10 mouse cellular contexts compared by ENCODE assay signal in genomic region chr15:85221115-85221854, GRCm38 (mm10). TPM values are rescaled to one million over a fixed set of nuclear protein-coding genes. Genes with fewer than 3 reads are reported as not detected.
DNase-seq lines count a peak whose midpoint lies in the region; ATAC-seq and TF ChIP-seq lines count a peak whose summit lies in the region.
"Had no signal": no experiment of that assay in that cellular context is flagged by ENCODE, and none has a peak within 500 bp of the region (broad histone marks: within the 10 kb centered on the region; RNA-seq: fewer than 3 reads in every experiment).

No protein-coding gene starts in this region.

- no peak overlapping the region for H3K4me2 ChIP-seq in heart, embryonic 11.5 days
- H3K4me2 ChIP-seq in embryonic facial prominence, embryonic 15.5 days (replicated peaks) = no peak overlapping the region
- H3K4me2 ChIP-seq in forebrain, embryonic 13.5 days = no peak overlapping the region

- no peaks in the 10 kb centered on the region; the same call in 1 of the 2 replicates for H3K9me3 ChIP-seq in heart, embryonic 11.5 days (replicated peaks; ENCODE audit: control insufficient read depth, low read length)
- no peaks in the 10 kb centered on the region for H3K9me3 ChIP-seq in embryonic facial prominence, embryonic 15.5 days (replicated peaks)
- peaks cover 2% of the 10 kb centered on the region; the same call in 1 of the 2 replicates for H3K9me3 ChIP-seq in forebrain, embryonic 13.5 days (replicated peaks)

- H3K27ac ChIP-seq in heart, embryonic 11.5 days (ENCODE audit: low read depth, low read length) = 0 out of 2 replicates have a peak overlapping the region, but pooled peaks have one; percentile 12
- H3K27ac ChIP-seq in embryonic facial prominence, embryonic 15.5 days (replicated peaks) = peak overlapping the region; percentile 58
- H3K27ac ChIP-seq in forebrain, embryonic 13.5 days = no peak overlapping the region
- H3K27ac ChIP-seq: liver, embryonic 14.5 days had no signal

- no peak for TF ChIP-seq CTCF in C2C12 (IDR thresholded peaks at IDR 0.05; ENCODE audit: control insufficient read depth, insufficient read depth, insufficient read length)

- H3ac ChIP-seq in C2C12 (ENCODE audit: control insufficient read depth, insufficient read length, low read depth) = no peak overlapping the region

- peaks cover 25% of the 10 kb centered on the region for H3K36me3 ChIP-seq in heart, embryonic 11.5 days (ENCODE audit: control insufficient read depth, insufficient read depth, low read length)
- H3K36me3 ChIP-seq in C2C12 (ENCODE audit: control insufficient read depth, insufficient read depth) = peaks cover 25% of the 10 kb centered on the region
- H3K36me3 ChIP-seq in embryonic facial prominence, embryonic 15.5 days = peaks cover 56% of the 10 kb centered on the region
- peaks cover 63% of the 10 kb centered on the region for H3K36me3 ChIP-seq in forebrain, embryonic 13.5 days (ENCODE audit: poor library complexity, severe bottlenecking)

- no peak for ATAC-seq in heart, embryonic 11.5 days (replicated peaks; ENCODE audit: insufficient number of reproducible peaks, low FRiP score, low TSS enrichment)
- no peak for ATAC-seq in embryonic facial prominence, embryonic 15.5 days (ENCODE audit: insufficient number of reproducible peaks, low FRiP score, low TSS enrichment, low read depth)
- ATAC-seq in forebrain, embryonic 13.5 days = no peak

- H3K4me3 ChIP-seq in heart, embryonic 11.5 days (ENCODE audit: low read depth, low read length) = no peak overlapping the region
- no peak overlapping the region for H3K4me3 ChIP-seq in C2C12 (ENCODE audit: insufficient read depth, poor library complexity, severe bottlenecking)
- H3K4me3 ChIP-seq in embryonic facial prominence, embryonic 15.5 days (replicated peaks) = no peak overlapping the region
- H3K4me3 ChIP-seq in forebrain, embryonic 13.5 days = no peak overlapping the region

- DNase-seq in heart, adult 8-10 months (ENCODE audit: low spot score) = no peak
- peak; percentile 67 to 73 for DNase-seq in kidney, postnatal 4 days
- DNase-seq in thymus, postnatal 25 days = no peak
- no peak for DNase-seq in layer of hippocampus, adult 18-20 months (ENCODE audit: low spot score in 2 of 2)
- DNase-seq: right cerebral cortex, postnatal 4 days had no signal

- no peaks in the 10 kb centered on the region for H3K79me3 ChIP-seq in C2C12 (ENCODE audit: low read depth)

- peaks cover 20% of the 10 kb centered on the region; the same call in 1 of the 2 replicates for H3K4me1 ChIP-seq in heart, embryonic 11.5 days (ENCODE audit: control insufficient read depth, insufficient read depth, low read length)
- H3K4me1 ChIP-seq in embryonic facial prominence, embryonic 15.5 days = peaks cover 22% of the 10 kb centered on the region
- 0 out of 2 replicates have a peak, but pooled peaks cover 5% of the 10 kb centered on the region for H3K4me1 ChIP-seq in forebrain, embryonic 13.5 days

- 64% methylated on average over 12 of the region's 12 CpGs for WGBS in heart, embryonic 11.5 days (ENCODE audit: insufficient replicate concordance)
- WGBS in embryonic facial prominence, embryonic 15.5 days = 59% methylated on average over 12 of the region's 12 CpGs
- WGBS in forebrain, embryonic 13.5 days = 72% methylated on average over 12 of the region's 12 CpGs

- no peaks in the 10 kb centered on the region for H3K27me3 ChIP-seq in heart, embryonic 11.5 days (ENCODE audit: control insufficient read depth, insufficient read depth, low read length)
- no peaks in the 10 kb centered on the region for H3K27me3 ChIP-seq in C2C12 (ENCODE audit: control insufficient read depth, insufficient read depth, insufficient read length)
- H3K27me3 ChIP-seq in embryonic facial prominence, embryonic 15.5 days = no peaks in the 10 kb centered on the region
- H3K27me3 ChIP-seq in forebrain, embryonic 13.5 days = no peaks in the 10 kb centered on the region

- no peaks in the 10 kb centered on the region for H3K79me2 ChIP-seq in C2C12 (ENCODE audit: control insufficient read depth, insufficient read depth)

- no peak overlapping the region for H3K9ac ChIP-seq in heart, embryonic 11.5 days (ENCODE audit: low read depth, low read length)
- no peak overlapping the region for H3K9ac ChIP-seq in embryonic facial prominence, embryonic 15.5 days
- no peak overlapping the region for H3K9ac ChIP-seq in forebrain, embryonic 13.5 days
- H3K9ac ChIP-seq: liver, embryonic 14.5 days had no signal

TF ChIP-seq in C2C12, 6 proteins besides CTCF, POLR2A, EP300 and RAD21:
- TF ChIP-seq MYOD1 (IDR thresholded peaks at IDR 0.05; ENCODE audit: control insufficient read depth, insufficient read length, low read depth) = peak; percentile 6
- TF ChIP-seq MYOG (IDR thresholded peaks at IDR 0.05; ENCODE audit: control insufficient read depth, extremely low read depth, insufficient read length) = no peak

RNA-seq across cellular contexts. Expression of gene Fbln1, which starts 15.5 kb away (rescaled TPM):
- polyA plus RNA-seq in heart, embryonic 11.5 days (2014; fragmentation: Nextera tagmentation; extraction: Ambion mirVana) = 145 and 163 TPM in 2 replicates
- total RNA-seq in heart, adult 8-10 months (2022) = 10 to 100 TPM; 52.9 to 86.6 (median 70.1) TPM
- polyA plus RNA-seq in C2C12 (2012; fragmentation: generic; extraction: Trizol) = 32.4 TPM
- polyA plus RNA-seq in embryonic facial prominence, embryonic 15.5 days (2015; fragmentation: Nextera tagmentation; extraction: Ambion mirVana) = 258 and 266 TPM in 2 replicates
- 10 to 100 TPM; 13.8 to 15.4 TPM for total RNA-seq in layer of hippocampus, adult 18-20 months (2021)
- 62.1 and 63.3 TPM in 2 replicates for polyA plus RNA-seq in forebrain, embryonic 13.5 days (2015; fragmentation: Nextera tagmentation; extraction: Ambion mirVana)

Comparison
In these comparisons a context has a peak if more than half of its experiments do, and no peak if none do; other contexts are left out.
1. DNase-seq: peak in kidney, postnatal 4 days (2 of 2); none in heart, adult 8-10 months (single experiment), thymus, postnatal 25 days (single experiment) and layer of hippocampus, adult 18-20 months (0 of 2).